Mouse (Mus musculus): ENCODE measurements around the gene Gm3854.
A peak's percentile ranks its signal among the peaks of the same experiment; 100 is the strongest.
"Not testable (repeated sequence)": the region's sequence is repeated elsewhere in the genome, so short reads cannot be mapped to it uniquely, and the experiment has no call there.

The Gm3854 gene

GRCm38 (mm10) chr7:6343501-6344071 is at the start of gene Gm3854:
Gene Gm3854, plus strand, starts transcription at chr7:6343759.
- peak; percentile 74 for DNase-seq

GRCm38 (mm10) chr7:6300796-6301195 is 42.8 kb upstream of the Gm3854 start:
- not testable (repeated sequence) for DNase-seq

- DNase-seq, result no peak
Measured at GRCm38 (mm10) chr7:6330458-6331232, 12.9 kb upstream of the Gm3854 start.

- DNase-seq, result peak; percentile 79
Measured at GRCm38 (mm10) chr7:6331233-6331956, 12.2 kb upstream of the Gm3854 start, which contains the start of gene Zfp583. Gene Zfp583, minus strand, starts transcription at chr7:6331285.

GRCm38 (mm10) chr7:6339865-6340264 is 3.7 kb upstream of the Gm3854 start:
- no peak for DNase-seq

- DNase-seq, result no peak
Measured at GRCm38 (mm10) chr7:6344124-6344523, 565 bp downstream of the Gm3854 start.

GRCm38 (mm10) chr7:6358121-6358520 is 14.6 kb downstream of the Gm3854 start:
- no peak for DNase-seq

GRCm38 (mm10) chr7:6358937-6359590 is 15.5 kb downstream of the Gm3854 start:
- DNase-seq, result no peak

GRCm38 (mm10) chr7:6360477-6361060 is 17.0 kb downstream of the Gm3854 start:
- no peak for DNase-seq

GRCm38 (mm10) chr7:6361756-6362155 is 18.2 kb downstream of the Gm3854 start:
- DNase-seq, result no peak

GRCm38 (mm10) chr7:6362268-6363046 is 18.9 kb downstream of the Gm3854 start:
- DNase-seq, result peak; percentile 100

GRCm38 (mm10) chr7:6363047-6363488 is 19.5 kb downstream of the Gm3854 start, which contains the start of gene Zfp78:
Gene Zfp78, plus strand, starts transcription at chr7:6363280.
- DNase-seq, result no peak

GRCm38 (mm10) chr7:6364761-6365160 is 21.2 kb downstream of the Gm3854 start:
- no peak for DNase-seq

GRCm38 (mm10) chr7:6367185-6367584 is 23.6 kb downstream of the Gm3854 start:
- DNase-seq, result no peak

GRCm38 (mm10) chr7:6368146-6368545 is 24.6 kb downstream of the Gm3854 start:
- not testable (repeated sequence) for DNase-seq

- no peak for DNase-seq
Measured at GRCm38 (mm10) chr7:6369460-6369859, 25.9 kb downstream of the Gm3854 start.

- DNase-seq, result no peak
Measured at GRCm38 (mm10) chr7:6372993-6373392, 29.4 kb downstream of the Gm3854 start.

- DNase-seq, result no peak
Measured at GRCm38 (mm10) chr7:6378441-6378840, 34.9 kb downstream of the Gm3854 start.

GRCm38 (mm10) chr7:6381431-6381830 is 37.9 kb downstream of the Gm3854 start:
- DNase-seq, result no peak

GRCm38 (mm10) chr7:6383044-6383455 is 39.5 kb downstream of the Gm3854 start, which contains the start of gene Zfp28:
Gene Zfp28, plus strand, starts transcription at chr7:6383295.
- DNase-seq, result peak; percentile 94

- no peak for DNase-seq
Measured at GRCm38 (mm10) chr7:6384011-6384410, 40.5 kb downstream of the Gm3854 start.

GRCm38 (mm10) chr7:6386995-6387394 is 43.4 kb downstream of the Gm3854 start:
- DNase-seq, result no peak

All from kidney, adult 18-20 months (tissue).